22 mouse cellular contexts compared by ENCODE assay signal in genomic region chr2:96334652-96335051, GRCm38 (mm10). TPM values are rescaled to one million over a fixed set of nuclear protein-coding genes. Genes with fewer than 3 reads are reported as not detected.
DNase-seq lines count a peak whose midpoint lies in the region; ATAC-seq and TF ChIP-seq lines count a peak whose summit lies in the region.
"Had no signal": no experiment of that assay in that cellular context is flagged by ENCODE, and none has a peak within 500 bp of the region (broad histone marks: within the 10 kb centered on the region; RNA-seq: fewer than 3 reads in every experiment).

No protein-coding gene starts in this region.

- H3K4me1 ChIP-seq in embryonic facial prominence, embryonic 14.5 days (ENCODE audit: control insufficient read depth, insufficient read depth, low read length) = no peaks in the 10 kb centered on the region
- H3K4me1 ChIP-seq in embryonic facial prominence, embryonic 10.5 days = no peaks in the 10 kb centered on the region
- no peaks in the 10 kb centered on the region for H3K4me1 ChIP-seq in hindbrain, postnatal 0 days (ENCODE audit: insufficient read depth, low read length)
- H3K4me1 ChIP-seq in hindbrain, embryonic 12.5 days = peaks cover 4% of the 10 kb centered on the region; the same call in 1 of the 2 replicates
- H3K4me1 ChIP-seq: forebrain, embryonic 13.5 days; limb, embryonic 10.5 days had no signal

- intact Hi-C loops in left cerebral cortex, adult 2 months (cut with DNase I) = loop anchor here (10.0 kb wide), 1 partner anchor 1130 kb away; no protein-coding TSS in a partner anchor
- intact Hi-C loops in left cerebral cortex, postnatal 10 days (cut with DNase I) = loop anchor here (5.0 kb wide), 1 partner anchor 248 kb away; no protein-coding TSS in a partner anchor

- no peaks in the 10 kb centered on the region for H3K27me3 ChIP-seq in embryonic facial prominence, embryonic 14.5 days (replicated peaks; ENCODE audit: control insufficient read depth, insufficient read depth, low read length)
- H3K27me3 ChIP-seq in embryonic facial prominence, embryonic 10.5 days (replicated peaks; ENCODE audit: low read depth, poor library complexity, severe bottlenecking) = no peaks in the 10 kb centered on the region
- H3K27me3 ChIP-seq in hindbrain, postnatal 0 days (ENCODE audit: insufficient read depth, low read length) = no peaks in the 10 kb centered on the region
- no peaks in the 10 kb centered on the region for H3K27me3 ChIP-seq in hindbrain, embryonic 12.5 days
- H3K27me3 ChIP-seq: forebrain, embryonic 13.5 days had no signal

- H3K27ac ChIP-seq in embryonic facial prominence, embryonic 14.5 days (replicated peaks; ENCODE audit: low read depth, low read length) = no peak overlapping the region
- no peak overlapping the region for H3K27ac ChIP-seq in embryonic facial prominence, embryonic 10.5 days (replicated peaks)
- 0 out of 2 replicates have a peak overlapping the region, but pooled peaks have one; percentile 11 for H3K27ac ChIP-seq in hindbrain, postnatal 0 days
- H3K27ac ChIP-seq in hindbrain, embryonic 12.5 days = no peak overlapping the region
- H3K27ac ChIP-seq in left cerebral cortex, adult 2 months = peak overlapping the region; percentile 69
- H3K27ac ChIP-seq: forebrain, embryonic 13.5 days; limb, embryonic 10.5 days; stomach, postnatal 0 days had no signal

- no peak for ATAC-seq in embryonic facial prominence, embryonic 14.5 days (ENCODE audit: low read depth)
- ATAC-seq in hindbrain, postnatal 0 days = no peak
- ATAC-seq in hindbrain, embryonic 12.5 days (ENCODE audit: low FRiP score) = no peak
- no peak for ATAC-seq in cerebellum, adult (ENCODE audit: insufficient number of reproducible peaks, low FRiP score, low TSS enrichment)
- ATAC-seq: activated CD4-positive, CD25-positive, alpha-beta regulatory T cell, adult 4 months; CD4-positive, CD25-positive, alpha-beta regulatory T cell, adult 4 months; forebrain, embryonic 13.5 days; liver, postnatal 0 days had no signal

- no peaks in the 10 kb centered on the region for H3K9me3 ChIP-seq in embryonic facial prominence, embryonic 14.5 days (ENCODE audit: control insufficient read depth, low read length)
- no peaks in the 10 kb centered on the region for H3K9me3 ChIP-seq in embryonic facial prominence, embryonic 10.5 days
- no peaks in the 10 kb centered on the region for H3K9me3 ChIP-seq in hindbrain, postnatal 0 days (ENCODE audit: low read length)
- H3K9me3 ChIP-seq in hindbrain, embryonic 12.5 days (replicated peaks) = no peaks in the 10 kb centered on the region
- H3K9me3 ChIP-seq: forebrain, embryonic 13.5 days; limb, embryonic 10.5 days had no signal

- no peak for TF ChIP-seq CTCF in hindbrain, postnatal 0 days (IDR thresholded peaks at IDR 0.05; ENCODE audit: low read depth)
- TF ChIP-seq CTCF in left cerebral cortex, adult 2 months (IDR thresholded peaks at IDR 0.05) = no peak

- DNase-seq in embryonic facial prominence, embryonic 14.5 days (ENCODE audit: low spot score) = peak; percentile 26
- DNase-seq in embryonic facial prominence, embryonic 10.5 days (ENCODE audit: low spot score) = no peak
- peak; percentile 15 for DNase-seq in hindbrain, postnatal 0 days (ENCODE audit: low spot score)
- no peak for DNase-seq in left cerebral cortex, adult 2 months (ENCODE audit: extremely low spot score in 1 of 2, low spot score in 2 of 2)
- DNase-seq in left cerebral cortex, postnatal 10 days (ENCODE audit: extremely low spot score in 1 of 2, low spot score in 2 of 2) = no peak
- peak; percentile 66 for DNase-seq in brain, adult 2 months (ENCODE audit: low read depth, low spot score)
- DNase-seq: adrenal gland, postnatal 10 days; cerebellum, adult 11-12 months; cerebellum, postnatal 14 days; gastrocnemius, postnatal 36 days; heart, postnatal 14 days; kidney, adult 11 months; liver, postnatal 0 days; lung, postnatal 36 days; retina, postnatal 1 day had no signal

- no peaks in the 10 kb centered on the region for H3K36me3 ChIP-seq in embryonic facial prominence, embryonic 14.5 days (ENCODE audit: control insufficient read depth, insufficient read depth, low read length)
- H3K36me3 ChIP-seq in embryonic facial prominence, embryonic 10.5 days (replicated peaks) = no peaks in the 10 kb centered on the region
- no peaks in the 10 kb centered on the region for H3K36me3 ChIP-seq in hindbrain, postnatal 0 days (ENCODE audit: insufficient read depth, low read length)
- no peaks in the 10 kb centered on the region for H3K36me3 ChIP-seq in hindbrain, embryonic 12.5 days
- H3K36me3 ChIP-seq: limb, embryonic 10.5 days had no signal

- 45% methylated on average over 3 of the region's 3 CpGs for WGBS in embryonic facial prominence, embryonic 14.5 days
- 61% methylated on average over 3 of the region's 3 CpGs for WGBS in embryonic facial prominence, embryonic 10.5 days
- WGBS in hindbrain, postnatal 0 days = 38% methylated on average over 3 of the region's 3 CpGs
- WGBS in hindbrain, embryonic 12.5 days = 41% methylated on average over 3 of the region's 3 CpGs

- H3K9ac ChIP-seq in embryonic facial prominence, embryonic 14.5 days (ENCODE audit: low read depth, low read length) = no peak overlapping the region
- no peak overlapping the region for H3K9ac ChIP-seq in hindbrain, postnatal 0 days (replicated peaks; ENCODE audit: low read length)
- H3K9ac ChIP-seq in hindbrain, embryonic 12.5 days = no peak overlapping the region
- H3K9ac ChIP-seq: forebrain, embryonic 13.5 days; liver, postnatal 0 days had no signal

- H3K4me3 ChIP-seq in embryonic facial prominence, embryonic 14.5 days (ENCODE audit: low read depth, low read length) = no peak overlapping the region
- H3K4me3 ChIP-seq in embryonic facial prominence, embryonic 10.5 days = no peak overlapping the region
- H3K4me3 ChIP-seq in hindbrain, postnatal 0 days (ENCODE audit: low read length) = no peak overlapping the region
- H3K4me3 ChIP-seq in hindbrain, embryonic 12.5 days = no peak overlapping the region
- no peak overlapping the region for H3K4me3 ChIP-seq in left cerebral cortex, adult 2 months
- H3K4me3 ChIP-seq: forebrain, embryonic 13.5 days; limb, embryonic 10.5 days had no signal

- H3K4me2 ChIP-seq in embryonic facial prominence, embryonic 14.5 days (ENCODE audit: low read depth, low read length) = no peak overlapping the region
- H3K4me2 ChIP-seq in hindbrain, postnatal 0 days (ENCODE audit: low read depth, low read length) = no peak overlapping the region
- no peak overlapping the region for H3K4me2 ChIP-seq in hindbrain, embryonic 12.5 days (replicated peaks)
- H3K4me2 ChIP-seq: forebrain, embryonic 13.5 days had no signal

RNA-seq across cellular contexts. Expression of gene Lrrc4c, which starts 16.7 kb away (rescaled TPM):
- polyA plus RNA-seq in embryonic facial prominence, embryonic 14.5 days (2014; fragmentation: Nextera tagmentation; extraction: Ambion mirVana) = 1.9 and 2.9 TPM in 2 replicates
- 0.69 and 0.88 TPM in 2 replicates for polyA plus RNA-seq in embryonic facial prominence, embryonic 10.5 days (2016; fragmentation: Nextera tagmentation; extraction: Ambion mirVana)
- 48.7 and 52.0 TPM in 2 replicates for total RNA-seq in hindbrain, postnatal 0 days (2014; rRNA removed)
- polyA plus RNA-seq in hindbrain, postnatal 0 days (2015; fragmentation: Nextera tagmentation; extraction: Ambion mirVana) = 39.0 and 41.5 TPM in 2 replicates
- 10.6 and 11.1 TPM in 2 replicates for polyA plus RNA-seq in hindbrain, embryonic 12.5 days (2016; fragmentation: Nextera tagmentation; extraction: Ambion mirVana)
- total RNA-seq in left cerebral cortex, adult 2 months (2021) = 100 to 1,000 TPM; 125 to 133 TPM
- 100 to 1,000 TPM; 118 to 134 TPM for total RNA-seq in left cerebral cortex, postnatal 10 days (2021)
- polyA plus RNA-seq: CD4-positive, CD25-positive, alpha-beta regulatory T cell, adult 4 months had no signal

Comparison
In these comparisons a context has a peak if more than half of its experiments do, and no peak if none do; other contexts are left out.
1. DNase-seq: peak in embryonic facial prominence, embryonic 14.5 days (single experiment), hindbrain, postnatal 0 days (single experiment) and brain, adult 2 months (single experiment); none in embryonic facial prominence, embryonic 10.5 days (single experiment), left cerebral cortex, adult 2 months (0 of 2) and left cerebral cortex, postnatal 10 days (0 of 2).
2. H3K27ac ChIP-seq: peak in hindbrain, postnatal 0 days (single experiment) and left cerebral cortex, adult 2 months (single experiment); none in embryonic facial prominence, embryonic 14.5 days (single experiment), embryonic facial prominence, embryonic 10.5 days (single experiment) and hindbrain, embryonic 12.5 days (single experiment).